Mouse (Mus musculus): Measurements from ENCODE around the gene Olfr67. TPM values are rescaled to one million over a fixed set of nuclear protein-coding genes. Genes with fewer than 3 reads are reported as not detected.
"Not testable (repeated sequence)": the region's sequence is repeated elsewhere in the genome, so short reads cannot be mapped to it uniquely, and the experiment has no call there.

Gene Olfr67
- not detected in 2 replicates for polyA plus RNA-seq (2012; rRNA removed)

- no peak for DNase-seq (ENCODE audit: low read depth, low spot score)
- WGBS: 73% methylated on average over 3 of the region's 3 CpGs
Observed at GRCm38 (mm10) chr7:103791721-103792120, at the start of gene Olfr67. TSS of gene Olfr67 (minus strand) at chr7:103791821.

GRCm38 (mm10) chr7:103840268-103840667 is 48.6 kb upstream of the Olfr67 start, which contains the start of gene Hbb-bh2:
TSS of gene Hbb-bh2 (minus strand) at chr7:103840520.
- WGBS: 58% methylated on average over 3 of the region's 3 CpGs
- DNase-seq (ENCODE audit: low read depth, low spot score): no peak

- WGBS: 90% methylated on average over 4 of the region's 4 CpGs
Observed at GRCm38 (mm10) chr7:103827808-103828207, 36.2 kb upstream of the Olfr67 start, which contains the start of gene Hbb-bs. TSS of gene Hbb-bs (minus strand) at chr7:103828096.

GRCm38 (mm10) chr7:103827139-103827538 is 35.5 kb upstream of the Olfr67 start:
- no CpG with 5 or more reads among the region's 2 CpGs for WGBS
- not testable (repeated sequence) for DNase-seq (ENCODE audit: low read depth, low spot score)

More at GRCm38 (mm10) chr7:103827808-103828207, 36.2 kb upstream of the Olfr67 start, which contains the start of gene Hbb-bs:
- no peak for DNase-seq (ENCODE audit: low read depth, low spot score)

GRCm38 (mm10) chr7:103826255-103826887 is 34.8 kb upstream of the Olfr67 start:
- DNase-seq (ENCODE audit: low read depth, low spot score): no peak
- 55% methylated on average over 3 of the region's 3 CpGs for WGBS

- WGBS: 87% methylated on average over 3 of the region's 3 CpGs
- no peak for DNase-seq (ENCODE audit: low read depth, low spot score)
Observed at GRCm38 (mm10) chr7:103825536-103826254, 34.1 kb upstream of the Olfr67 start.

- no peak for DNase-seq (ENCODE audit: low read depth, low spot score)
- 64% methylated on average over 2 of the region's 2 CpGs for WGBS
Observed at GRCm38 (mm10) chr7:103824597-103824996, 33.0 kb upstream of the Olfr67 start.

- not testable (repeated sequence) for DNase-seq (ENCODE audit: low read depth, low spot score)
- 75% methylated on average over 1 of the region's 2 CpGs for WGBS
Observed at GRCm38 (mm10) chr7:103815085-103815484, 23.5 kb upstream of the Olfr67 start.

GRCm38 (mm10) chr7:103813766-103814165 is 22.1 kb upstream of the Olfr67 start, which contains the start of gene Hbb-bt:
TSS of gene Hbb-bt (minus strand) at chr7:103813996.
- no peak for DNase-seq (ENCODE audit: low read depth, low spot score)
- 77% methylated on average over 3 of the region's 3 CpGs for WGBS

GRCm38 (mm10) chr7:103813152-103813551 is 21.5 kb upstream of the Olfr67 start:
- not testable (repeated sequence) for DNase-seq (ENCODE audit: low read depth, low spot score)
- WGBS: no CpG with 5 or more reads among the region's 3 CpGs

- WGBS: 40% methylated on average over 1 of the region's 1 CpGs
- no peak for DNase-seq (ENCODE audit: low read depth, low spot score)
Observed at GRCm38 (mm10) chr7:103812174-103812573, 20.6 kb upstream of the Olfr67 start.

- no peak for DNase-seq (ENCODE audit: low read depth, low spot score)
- 93% methylated on average over 1 of the region's 1 CpGs for WGBS
Observed at GRCm38 (mm10) chr7:103811223-103811845, 19.7 kb upstream of the Olfr67 start.

- no peak for DNase-seq (ENCODE audit: low read depth, low spot score)
- 59% methylated on average over 3 of the region's 3 CpGs for WGBS
Observed at GRCm38 (mm10) chr7:103810746-103811145, 19.1 kb upstream of the Olfr67 start.

GRCm38 (mm10) chr7:103810296-103810695 is 18.7 kb upstream of the Olfr67 start:
- DNase-seq (ENCODE audit: low read depth, low spot score): no peak
- WGBS: 81% methylated on average over 1 of the region's 1 CpGs

GRCm38 (mm10) chr7:103809801-103810155 is 18.2 kb upstream of the Olfr67 start:
- WGBS: 67% methylated on average over 1 of the region's 1 CpGs
- no peak for DNase-seq (ENCODE audit: low read depth, low spot score)

GRCm38 (mm10) chr7:103808971-103809800 is 17.6 kb upstream of the Olfr67 start:
- 46% methylated on average over 5 of the region's 5 CpGs for WGBS
- DNase-seq (ENCODE audit: low read depth, low spot score): no peak

GRCm38 (mm10) chr7:103808120-103808519 is 16.5 kb upstream of the Olfr67 start:
- DNase-seq (ENCODE audit: low read depth, low spot score): not testable (repeated sequence)
- WGBS: 59% methylated on average over 2 of the region's 2 CpGs

- 36% methylated on average over 1 of the region's 1 CpGs for WGBS
- peak; percentile 4 for DNase-seq (ENCODE audit: low read depth, low spot score)
Observed at GRCm38 (mm10) chr7:103806856-103807255, 15.2 kb upstream of the Olfr67 start.

- DNase-seq (ENCODE audit: low read depth, low spot score): no peak
- 19% methylated on average over 4 of the region's 4 CpGs for WGBS
Observed at GRCm38 (mm10) chr7:103792669-103793388, 1.2 kb upstream of the Olfr67 start.
